Mouse (Mus musculus) embryo, embryonic 9.5 days (tissue): ENCODE data around the gene Cacnb4.
A peak's percentile ranks its signal among the peaks of the same experiment; 100 is the strongest.

ENCODE experiments used
- DNase-seq: peaks from one replicate; pipeline ENCODE4 v3.0.0-alpha.2; 2017; ENCODE audit errors: extremely low spot score

The Cacnb4 gene

GRCm38 (mm10) chr2:52474570-52474969, 202.1 kb downstream of the Cacnb4 start:
- DNase-seq = no peak

GRCm38 (mm10) chr2:52471545-52472291, 204.9 kb downstream of the Cacnb4 start:
- DNase-seq = peak; percentile 27

- no peak for DNase-seq
Measured at GRCm38 (mm10) chr2:52470044-52470560, 206.5 kb downstream of the Cacnb4 start.

GRCm38 (mm10) chr2:52467629-52468028, 209.0 kb downstream of the Cacnb4 start:
- no peak for DNase-seq

GRCm38 (mm10) chr2:52461206-52461967, 215.2 kb downstream of the Cacnb4 start:
- DNase-seq = no peak

GRCm38 (mm10) chr2:52455606-52456479, 220.8 kb downstream of the Cacnb4 start:
- DNase-seq = no peak

- DNase-seq = no peak
Measured at GRCm38 (mm10) chr2:52449818-52450217, 226.8 kb downstream of the Cacnb4 start.

- no peak for DNase-seq
Measured at GRCm38 (mm10) chr2:52448916-52449315, 227.7 kb downstream of the Cacnb4 start.

- no peak for DNase-seq
Measured at GRCm38 (mm10) chr2:52446648-52447047, 230.0 kb downstream of the Cacnb4 start.

GRCm38 (mm10) chr2:52442125-52442524, 234.5 kb downstream of the Cacnb4 start:
- DNase-seq = no peak

- DNase-seq = no peak
Measured at GRCm38 (mm10) chr2:52440420-52441015, 236.1 kb downstream of the Cacnb4 start.

GRCm38 (mm10) chr2:52438437-52438836, 238.2 kb downstream of the Cacnb4 start:
- DNase-seq = no peak

- no peak for DNase-seq
Measured at GRCm38 (mm10) chr2:52438013-52438412, 238.6 kb downstream of the Cacnb4 start.

- no peak for DNase-seq
Measured at GRCm38 (mm10) chr2:52435919-52436632, 240.6 kb downstream of the Cacnb4 start.

- DNase-seq = no peak
Measured at GRCm38 (mm10) chr2:52433365-52433764, 243.3 kb downstream of the Cacnb4 start.

- no peak for DNase-seq
Measured at GRCm38 (mm10) chr2:52427383-52427782, 249.2 kb downstream of the Cacnb4 start.

GRCm38 (mm10) chr2:52426041-52426440, 250.6 kb downstream of the Cacnb4 start:
- DNase-seq = no peak

- no peak for DNase-seq
Measured at GRCm38 (mm10) chr2:52425523-52425795, 251.2 kb downstream of the Cacnb4 start.

- peak; percentile 97 for DNase-seq
Measured at GRCm38 (mm10) chr2:52424747-52425522, 251.7 kb downstream of the Cacnb4 start, which contains the start of gene Arl5a. TSS of gene Arl5a (minus strand) at chr2:52424901.

- DNase-seq = peak; percentile 77
Measured at GRCm38 (mm10) chr2:52424248-52424728, 252.3 kb downstream of the Cacnb4 start.
